Mouse (Mus musculus) bone marrow, adult 2 months (tissue): ENCODE measurements at regions not wholly inside any gene's neighbourhood (a gene's known extent, or its start where the extent isn't known, plus 50 kb on each side); places are given as distances from the start of the nearest gene placed in this dataset.

Source experiments
- H3K27ac ChIP-seq: fragments of 200-500 bp; 2 replicates; pipeline ENCODE4 v1.5.1; 2012; ENCODE audit warnings: low read depth, mild to moderate bottlenecking, control low read depth, inconsistent platforms, low read length; ENCODE audit not compliant: control insufficient read depth, poor library complexity, insufficient read depth
- H3K4me1 ChIP-seq: fragments of 200-500 bp; 2 replicates; pipeline ENCODE4 v1.6.1; 2011; ENCODE audit warnings: low read length; ENCODE audit not compliant: control insufficient read depth, insufficient read depth
- H3K4me3 ChIP-seq: fragments of 200-500 bp; replicated peaks from 2 replicates; pipeline ENCODE3; 2011; ENCODE audit warnings: mild to moderate bottlenecking, low read depth, low read length, control low read depth; ENCODE audit not compliant: control insufficient read depth
- CTCF ChIP-seq: fragments of 200-500 bp; IDR thresholded peaks from 2 replicates; pipeline ENCODE4 v1.5.1; 2011; ENCODE audit warnings: low read length, control low read depth; ENCODE audit not compliant: control insufficient read depth, insufficient read depth
- POLR2A ChIP-seq: fragments of 200-500 bp; IDR thresholded peaks from 2 replicates; pipeline ENCODE4 v1.6.1; 2011; ENCODE audit warnings: low read depth, mild to moderate bottlenecking, control low read depth, low read length, borderline replicate concordance; ENCODE audit not compliant: control insufficient read depth
- WGBS: fragments of 180-500 bp; shearing (Covaris S2); methylation state at CpG from one replicate; pipeline ENCODE4 v1.1.7; 2018; 5-methylcytosine and 5-hydroxymethylcytosine counted together

GRCm38 (mm10) chr8:8392303-8392702, 268.7 kb downstream of the Efnb2 start:
- Histone ChIP-seq H3K4me3 (no peak overlapping the region), H3K4me1 (no peaks in the 10 kb centered on the region), H3K27ac (no peak overlapping the region)
- TF ChIP-seq CTCF = no peak
- TF ChIP-seq POLR2A = no peak
- WGBS = 79% methylated on average over 5 of the region's 5 CpGs

GRCm38 (mm10) chr8:8391321-8391720, 269.7 kb downstream of the Efnb2 start:
- Histone ChIP-seq H3K27ac (no peak overlapping the region), H3K4me1 (no peaks in the 10 kb centered on the region), H3K4me3 (no peak overlapping the region)
- 86% methylated on average over 9 of the region's 9 CpGs for WGBS
- TF ChIP-seq CTCF (no peak), POLR2A (no peak)

GRCm38 (mm10) chr8:8378248-8378647, 282.8 kb downstream of the Efnb2 start:
- Histone ChIP-seq H3K27ac (no peak overlapping the region), H3K4me1 (no peaks in the 10 kb centered on the region), H3K4me3 (no peak overlapping the region)
- WGBS = 63% methylated on average over 4 of the region's 4 CpGs
- TF ChIP-seq POLR2A (no peak), CTCF (no peak)

DNA sequence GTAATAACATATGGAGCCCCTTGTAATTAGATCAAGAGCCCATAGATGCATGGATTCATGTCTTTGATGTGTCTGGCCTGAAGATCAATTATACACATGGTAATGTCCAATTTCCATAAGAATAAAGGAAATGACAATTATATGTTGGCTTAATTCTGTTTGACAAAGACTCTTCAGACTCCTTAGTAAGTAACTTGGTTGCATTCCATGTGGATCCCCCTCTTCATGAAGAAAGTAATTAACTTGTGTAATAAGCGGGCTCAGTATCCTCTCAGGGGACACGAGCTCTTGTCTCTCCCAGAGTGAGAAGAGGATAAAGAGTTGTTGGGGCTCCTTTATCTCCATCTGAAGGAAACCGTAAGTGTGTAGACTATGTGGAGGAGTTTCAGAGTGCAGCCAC, 284.3 kb downstream of the Efnb2 start:
- no peak overlapping the region for H3K27ac ChIP-seq
- H3K4me3 ChIP-seq = no peak overlapping the region
- H3K4me1 ChIP-seq = no peaks in the 10 kb centered on the region
- 80% methylated on average over 3 of the region's 3 CpGs for WGBS
- TF ChIP-seq CTCF = no peak
- TF ChIP-seq POLR2A = no peak

GRCm38 (mm10) chr8:8376379-8376778, 284.7 kb downstream of the Efnb2 start:
- TF ChIP-seq CTCF (no peak), POLR2A (no peak)
- 56% methylated on average over 2 of the region's 2 CpGs for WGBS
- Histone ChIP-seq H3K4me3 (no peak overlapping the region), H3K4me1 (no peaks in the 10 kb centered on the region), H3K27ac (no peak overlapping the region)

DNA sequence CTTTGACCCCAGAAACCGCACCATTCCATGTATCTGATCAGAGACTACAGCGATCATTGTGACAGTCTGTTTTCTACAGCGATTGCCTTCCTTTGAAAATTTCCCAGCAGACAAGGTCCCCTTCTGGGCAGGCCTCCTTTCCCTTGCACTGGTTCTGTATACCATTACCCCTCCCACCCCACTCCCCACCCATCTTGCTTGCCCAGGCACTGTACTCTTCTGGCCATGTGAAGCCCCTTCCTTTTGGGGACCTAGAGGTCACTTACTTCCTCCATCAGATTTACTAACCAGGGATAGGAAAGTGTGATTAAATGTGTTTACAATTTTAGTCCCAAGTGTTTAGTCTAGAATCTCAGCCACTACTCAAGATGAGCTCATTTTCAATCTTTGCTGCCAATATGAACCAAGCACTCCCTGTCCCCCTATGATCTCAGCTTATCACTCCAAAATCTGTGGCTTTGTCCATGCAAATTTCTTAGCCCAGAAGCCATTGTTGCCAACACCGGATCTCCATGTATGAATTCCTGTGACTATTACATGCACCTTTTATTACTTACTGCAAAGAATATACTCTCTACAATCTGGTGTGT, 293.7 kb downstream of the Efnb2 start:
- WGBS = 85% methylated on average over 4 of the region's 4 CpGs
- Histone ChIP-seq H3K4me1 (no peaks in the 10 kb centered on the region), H3K27ac (no peak overlapping the region), H3K4me3 (no peak overlapping the region)
- TF ChIP-seq POLR2A (no peak), CTCF (no peak)

DNA sequence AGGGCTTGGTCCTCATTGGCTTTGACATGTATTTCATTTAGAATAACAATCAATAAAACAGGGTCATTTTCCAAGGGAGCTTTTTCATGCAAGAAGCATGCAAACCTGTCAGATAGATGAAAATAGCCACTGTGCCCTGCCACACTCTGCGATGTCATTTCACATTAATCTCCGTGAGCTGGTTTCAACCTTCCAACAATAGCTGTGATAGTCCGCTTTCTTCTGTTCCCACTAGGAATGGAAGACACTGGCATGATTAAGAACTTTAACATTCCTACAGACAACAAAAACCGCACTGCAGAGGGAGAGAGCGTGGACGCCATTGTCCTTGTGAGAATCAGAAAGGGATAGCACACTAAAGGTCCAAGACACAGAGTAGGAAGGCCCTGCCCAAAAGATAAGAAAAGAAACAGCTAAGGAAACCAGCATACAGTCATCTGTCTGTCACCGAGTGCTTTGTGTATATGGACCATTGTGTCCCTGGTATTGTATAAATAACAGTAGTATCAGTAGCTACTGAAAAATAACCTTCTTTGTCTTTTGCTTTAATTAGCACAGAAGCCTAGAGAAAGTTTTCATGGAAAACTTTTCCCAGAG, 299.0 kb downstream of the Efnb2 start:
- H3K4me3 ChIP-seq = no peak overlapping the region
- no peak overlapping the region for H3K27ac ChIP-seq
- 82% methylated on average over 7 of the region's 7 CpGs for WGBS
- no peak for TF ChIP-seq POLR2A
- TF ChIP-seq CTCF = no peak
- H3K4me1 ChIP-seq = no peaks in the 10 kb centered on the region

DNA sequence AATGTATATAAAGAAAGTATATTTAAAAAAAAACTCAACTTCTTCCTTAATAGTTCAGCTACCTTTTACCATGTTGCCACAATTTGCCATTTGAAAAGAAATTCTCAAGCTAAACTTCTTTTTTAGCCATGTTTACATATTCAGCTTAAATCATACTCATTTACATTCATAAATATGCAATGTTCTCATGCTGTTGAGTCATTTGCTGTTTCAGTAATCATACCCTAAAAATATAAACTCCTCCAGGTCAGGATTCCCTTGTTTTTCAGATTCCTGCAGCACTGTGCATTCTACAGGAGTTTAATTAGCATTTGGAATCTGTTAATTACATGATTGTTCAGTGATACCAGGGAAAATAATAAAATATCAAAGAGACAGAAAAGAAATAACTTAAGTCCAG, 300.5 kb downstream of the Efnb2 start:
- Histone ChIP-seq H3K4me1 (no peaks in the 10 kb centered on the region), H3K27ac (no peak overlapping the region), H3K4me3 (no peak overlapping the region)
- TF ChIP-seq POLR2A = no peak
- TF ChIP-seq CTCF = no peak

GRCm38 (mm10) chr8:8354977-8355376, 306.1 kb downstream of the Efnb2 start:
- 79% methylated on average over 4 of the region's 4 CpGs for WGBS
- H3K27ac ChIP-seq = no peak overlapping the region
- H3K4me3 ChIP-seq = no peak overlapping the region
- TF ChIP-seq CTCF = no peak
- no peak for TF ChIP-seq POLR2A
- H3K4me1 ChIP-seq = no peaks in the 10 kb centered on the region

- no peaks in the 10 kb centered on the region for H3K4me1 ChIP-seq
- H3K4me3 ChIP-seq = no peak overlapping the region
- WGBS = 89% methylated on average over 2 of the region's 2 CpGs
- no peak overlapping the region for H3K27ac ChIP-seq
- TF ChIP-seq POLR2A (no peak), CTCF (no peak)
Measured at GRCm38 (mm10) chr8:8344661-8345060, 316.4 kb downstream of the Efnb2 start.
